Mouse (Mus musculus): ENCODE data around the gene Ier5. TPM values are rescaled to one million over a fixed set of nuclear protein-coding genes. Genes with fewer than 3 reads are reported as not detected.

The Ier5 gene
- total RNA-seq, 2 experiments from 2014 or later = 45.6 to 62.4 TPM

DNA sequence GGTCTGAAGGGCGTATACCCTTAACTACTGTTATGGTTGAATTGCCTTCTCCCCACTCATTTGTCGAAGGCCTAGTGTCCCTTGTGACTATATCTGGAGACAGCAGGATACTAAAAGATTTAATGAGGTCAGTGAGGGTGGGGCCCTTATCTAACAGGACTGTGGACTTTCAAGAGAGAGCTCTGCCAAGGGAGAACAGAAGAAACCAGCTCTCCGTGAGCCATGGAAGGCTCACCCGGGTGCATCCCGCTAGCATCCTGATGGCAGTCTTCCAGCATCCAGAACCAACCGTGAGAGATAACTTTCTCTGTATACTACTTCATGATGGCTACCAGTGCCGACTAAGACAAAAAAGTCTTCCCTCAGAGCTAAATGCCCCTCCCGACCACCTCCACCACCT lies 14.6 kb downstream of the Ier5 start:
- DNase-seq (ENCODE audit: low spot score in 2 of 2) = no peak
- intact Hi-C loops (cut with DNase I) = no loop called here

DNA sequence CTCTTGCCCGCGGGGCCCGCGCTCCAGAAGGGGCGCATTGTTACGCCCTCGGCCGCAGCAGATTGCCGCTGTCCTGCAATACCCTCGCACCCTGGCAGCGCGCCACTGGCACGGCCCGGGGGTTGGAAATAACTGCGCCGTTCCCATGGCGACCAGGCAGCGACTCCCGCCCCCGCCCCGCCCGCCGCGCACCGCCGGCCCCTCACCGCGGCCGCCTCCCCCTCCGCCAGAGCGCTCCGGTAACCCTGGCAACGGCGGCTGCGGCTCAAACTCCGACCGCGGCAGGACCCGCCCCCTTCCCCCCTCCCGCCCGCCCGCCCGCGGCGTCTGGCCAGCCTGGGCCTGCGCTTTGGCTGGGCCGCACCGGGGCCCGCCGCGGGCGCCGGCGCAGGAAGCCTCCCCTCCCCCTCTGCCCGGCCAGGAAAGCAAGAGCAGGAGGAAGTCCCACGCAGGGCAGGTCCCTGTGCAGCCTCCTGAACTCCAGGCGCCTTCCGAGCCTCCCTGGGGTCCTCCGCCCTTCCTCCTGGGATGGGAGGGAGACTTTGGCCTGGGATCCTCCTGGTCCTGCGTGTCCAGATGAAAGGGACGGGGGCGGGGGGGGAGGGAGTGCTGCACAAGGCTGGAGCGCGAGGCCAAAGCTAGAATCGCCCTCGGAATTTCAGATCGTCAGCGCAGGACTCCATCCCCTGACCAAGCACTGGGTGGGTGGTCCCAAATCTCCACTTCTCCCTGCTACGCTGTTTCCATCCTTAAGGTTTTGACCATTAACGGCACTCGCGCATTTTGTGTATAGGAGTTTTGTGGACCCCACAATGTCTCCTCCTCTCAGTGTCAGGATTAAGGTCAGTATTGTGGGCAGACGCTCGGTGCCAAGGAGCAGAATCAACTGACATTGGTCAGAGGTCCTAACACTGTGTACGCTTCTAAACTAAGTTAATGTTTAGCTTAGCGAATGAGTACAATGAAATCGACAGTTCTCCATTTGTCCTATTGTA lies 15.9 kb downstream of the Ier5 start:
- intact Hi-C loops (cut with DNase I) = no loop called here
- DNase-seq (ENCODE audit: low spot score in 2 of 2) = peak; percentile 92 to 95

DNA sequence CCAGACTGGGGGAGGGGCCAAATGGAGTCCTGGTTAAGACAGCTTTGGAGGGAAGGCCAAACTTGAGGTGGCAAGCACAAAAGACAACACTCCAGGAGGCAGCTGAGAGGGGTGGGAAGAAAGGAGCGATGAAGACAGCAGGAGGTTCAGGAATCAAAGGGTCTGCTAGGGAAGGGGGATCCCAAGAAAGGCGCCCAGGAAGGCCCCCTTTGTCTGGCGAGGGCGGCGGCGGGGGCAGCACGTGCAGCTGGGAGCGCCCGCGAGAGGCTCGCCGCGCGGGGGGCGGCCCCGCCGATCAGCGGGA lies 16.5 kb downstream of the Ier5 start:
- no peak for DNase-seq (ENCODE audit: low spot score in 2 of 2)

DNA sequence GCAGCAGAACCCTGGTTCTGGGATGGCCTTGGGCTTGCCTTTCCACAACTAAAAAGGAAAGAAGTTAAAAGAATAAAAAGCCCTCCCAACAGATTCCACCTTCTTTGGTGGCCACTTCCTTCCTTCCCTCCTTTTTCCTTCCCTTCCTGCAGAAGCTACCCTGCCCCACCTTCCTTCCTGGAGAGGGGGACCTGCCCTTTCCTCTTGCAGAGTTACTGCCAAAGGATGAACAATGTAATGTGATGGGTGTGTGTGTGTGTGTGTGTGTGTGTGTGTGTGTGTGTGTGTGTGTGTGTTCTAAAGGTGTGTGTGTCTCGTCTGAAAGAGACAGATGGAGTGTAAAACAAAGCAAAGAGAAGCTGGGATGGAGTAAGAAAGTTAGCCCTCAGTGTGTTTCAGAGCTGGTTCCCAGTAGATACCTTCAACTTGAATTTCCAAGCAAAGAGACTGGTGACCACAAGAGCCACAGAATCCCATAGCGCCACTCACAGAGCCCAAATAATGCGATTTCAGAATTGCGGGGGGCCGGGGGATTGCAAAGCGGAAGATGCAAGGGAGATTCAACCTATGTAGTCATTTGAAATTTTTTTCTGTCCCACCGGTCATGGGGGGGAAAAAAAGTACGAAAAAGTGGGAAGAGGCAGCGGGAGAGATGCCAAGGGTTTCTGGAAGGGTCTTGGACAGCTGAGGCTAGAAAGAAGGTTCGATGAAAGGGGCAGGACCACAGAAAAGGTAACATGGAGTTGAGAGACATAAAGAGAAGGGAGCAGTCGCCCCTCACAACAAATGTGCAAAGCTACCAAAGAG lies 17.1 kb downstream of the Ier5 start:
- DNase-seq (ENCODE audit: low spot score in 2 of 2) = no peak
- intact Hi-C loops (cut with DNase I) = no loop called here

More for the DNA sequence above, 16.5 kb downstream of the Ier5 start:
- intact Hi-C loops (cut with DNase I) = no loop called here

DNA sequence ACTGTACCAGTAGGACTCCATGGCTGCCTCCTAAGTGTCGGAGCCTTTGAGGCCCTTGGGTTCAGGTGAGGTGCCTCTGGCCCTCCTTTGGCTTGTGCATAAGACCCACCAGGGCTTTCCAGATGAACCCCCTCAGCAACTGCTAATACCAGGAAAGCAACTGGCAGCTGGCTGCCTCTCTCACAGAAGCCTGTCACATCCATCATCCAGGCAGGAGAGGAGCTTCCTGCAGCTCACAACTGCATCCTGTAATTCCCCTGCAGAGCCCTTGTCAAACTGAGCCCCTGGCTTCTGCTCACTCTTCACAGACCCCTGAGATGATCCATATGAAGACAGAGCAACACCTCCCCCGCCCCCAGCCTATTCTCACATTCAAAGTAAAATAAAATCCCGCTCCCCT lies 21.8 kb downstream of the Ier5 start:
- intact Hi-C loops (cut with DNase I) = no loop called here
- no peak for DNase-seq (ENCODE audit: low spot score in 2 of 2)

DNA sequence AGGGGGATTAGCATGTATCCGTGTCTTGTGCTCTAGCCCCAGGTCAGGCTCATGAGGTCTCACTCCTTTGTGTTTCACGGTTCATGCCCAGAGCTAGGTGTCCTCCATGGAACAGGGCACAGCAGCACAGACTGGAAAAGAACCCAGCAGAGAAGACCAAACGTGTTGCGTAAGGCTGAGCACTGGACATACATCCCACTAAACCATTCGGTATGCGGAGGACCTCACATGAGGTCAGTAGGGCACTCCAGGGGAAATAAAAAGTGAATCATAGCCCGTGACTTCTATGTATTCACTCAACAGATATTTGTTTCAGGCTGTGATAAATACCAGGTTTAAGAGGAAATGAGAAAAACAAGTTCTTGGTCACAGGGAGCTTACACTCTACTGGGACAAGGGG lies 23.6 kb downstream of the Ier5 start:
- DNase-seq (ENCODE audit: low spot score in 2 of 2) = no peak
- intact Hi-C loops (cut with DNase I) = no loop called here

DNA sequence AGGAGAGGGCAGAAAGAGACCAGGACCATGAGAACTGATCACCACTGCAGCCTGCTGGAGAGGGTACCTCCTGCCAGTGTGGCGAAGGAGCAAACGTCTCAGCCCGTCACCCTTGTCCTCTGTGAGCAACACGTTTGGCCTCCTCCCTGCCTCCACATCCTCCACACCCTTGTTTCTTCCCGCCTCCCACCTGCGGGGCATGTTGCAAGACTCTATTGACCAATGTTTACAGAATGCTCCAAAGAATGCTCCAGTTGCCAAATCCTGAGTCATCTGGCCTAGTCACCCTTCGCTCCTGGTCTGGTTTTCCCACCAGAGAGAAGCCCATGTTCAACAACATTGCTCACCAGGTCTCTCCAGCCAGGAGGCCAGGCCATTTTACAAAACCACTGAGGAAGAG lies 24.6 kb downstream of the Ier5 start:
- DNase-seq (ENCODE audit: low spot score in 2 of 2) = no peak
- intact Hi-C loops (cut with DNase I) = no loop called here

DNA sequence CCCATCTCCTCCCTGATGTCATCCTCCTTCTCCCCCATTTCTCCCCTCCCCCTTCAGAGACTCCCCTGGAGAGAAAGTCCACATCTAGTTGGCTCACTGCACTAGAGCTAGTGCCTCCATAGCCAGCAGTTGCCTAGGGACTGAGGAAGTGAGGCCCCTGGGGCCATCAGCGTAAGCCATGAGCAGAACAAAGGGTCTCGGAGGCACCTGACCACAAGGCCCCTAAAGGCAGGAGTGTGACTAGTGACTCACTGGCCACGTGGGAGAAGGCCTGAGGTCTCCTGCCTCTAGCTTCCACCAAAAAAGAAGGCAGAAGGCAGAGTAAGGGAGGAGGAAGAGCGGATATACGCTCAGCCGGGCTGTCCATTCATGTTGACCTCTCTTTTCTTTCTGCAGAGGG lies 25.5 kb downstream of the Ier5 start:
- DNase-seq (ENCODE audit: low spot score in 2 of 2) = no peak
- intact Hi-C loops (cut with DNase I) = no loop called here

DNA sequence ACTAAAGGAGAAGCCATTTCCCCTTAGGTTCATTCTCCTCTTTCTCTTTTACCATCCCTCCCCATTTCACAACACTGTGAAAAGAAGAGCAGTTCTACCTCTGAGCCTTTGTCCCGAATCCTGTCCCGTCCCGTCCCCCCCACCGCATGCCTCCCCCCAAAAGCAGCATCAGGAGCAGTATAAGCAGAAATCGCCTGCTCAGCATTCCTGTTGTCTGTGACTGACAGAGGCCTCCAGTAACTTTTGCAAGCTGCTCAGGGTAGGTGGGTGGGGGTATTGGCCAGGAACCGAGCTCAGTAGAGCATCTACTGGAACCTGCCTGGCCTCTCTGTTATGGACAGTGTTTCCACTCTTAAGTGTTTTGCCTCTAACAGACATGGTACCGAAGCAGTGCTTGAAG lies 26.3 kb downstream of the Ier5 start:
- DNase-seq (ENCODE audit: low spot score in 2 of 2) = no peak
- intact Hi-C loops (cut with DNase I) = no loop called here

DNA sequence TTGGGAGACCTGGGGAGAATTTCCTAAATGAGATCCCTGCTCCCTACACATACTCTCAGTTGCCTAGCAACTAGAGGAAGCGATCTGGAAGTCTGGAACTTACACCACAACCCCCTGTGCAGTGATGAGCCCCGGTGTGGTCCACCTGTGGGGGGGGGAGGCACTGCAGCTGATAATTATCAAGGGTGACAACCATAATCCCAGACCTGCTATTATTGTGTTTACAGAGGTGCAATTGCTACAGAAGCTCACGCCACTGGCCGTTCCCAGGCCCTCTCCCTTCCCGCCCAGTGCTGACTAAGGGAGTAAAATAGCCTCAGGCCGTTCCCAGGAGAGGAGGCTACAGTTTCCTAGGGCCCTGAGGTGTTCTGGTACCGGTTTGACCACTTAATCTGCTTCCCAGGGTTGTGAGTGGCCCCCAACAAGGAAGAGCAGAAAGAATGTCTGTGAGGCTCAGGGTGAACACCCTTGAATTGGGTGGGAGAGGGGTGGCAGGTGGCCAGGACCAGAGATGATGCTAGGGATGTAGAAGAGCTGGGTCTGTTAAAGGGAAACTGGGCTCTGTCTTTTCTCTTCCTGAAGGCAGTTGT lies 28.1 kb downstream of the Ier5 start:
- DNase-seq (ENCODE audit: low spot score in 2 of 2) = no peak
- intact Hi-C loops (cut with DNase I) = no loop called here

DNA sequence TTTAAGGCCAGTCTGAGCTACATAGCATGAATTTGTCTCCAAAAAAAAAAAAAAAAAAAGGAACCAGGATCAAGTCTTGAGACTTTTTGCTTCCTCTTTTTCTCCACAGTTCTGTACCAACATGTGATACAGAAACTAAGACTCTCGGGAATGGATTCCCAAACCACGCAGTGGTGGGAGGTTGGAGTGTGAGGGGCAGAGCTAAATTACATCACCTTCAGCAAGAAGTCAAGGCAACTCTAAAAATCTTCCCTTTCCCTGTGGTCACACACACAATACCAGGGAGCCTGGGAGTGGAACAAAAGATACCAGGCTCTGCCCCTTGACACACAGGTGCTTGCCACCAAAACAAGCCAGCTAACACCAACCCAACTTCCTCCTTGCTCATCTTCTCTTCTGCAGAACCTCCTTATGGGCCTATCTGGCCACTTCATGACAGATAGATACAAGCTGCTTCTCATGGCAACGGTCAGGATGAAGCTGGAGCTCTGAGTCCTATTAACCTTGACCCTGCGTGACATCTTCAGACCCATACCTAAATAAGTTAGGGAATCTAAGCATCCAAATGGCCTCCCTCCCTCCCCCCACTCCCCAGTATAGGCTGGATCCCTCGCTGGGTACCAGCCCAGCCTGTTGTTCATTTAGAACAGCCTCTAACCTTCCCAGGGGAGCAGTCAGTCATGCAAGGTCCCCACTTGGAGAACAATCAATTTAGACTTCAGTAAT lies 28.7 kb downstream of the Ier5 start:
- intact Hi-C loops (cut with DNase I) = no loop called here
- DNase-seq (ENCODE audit: low spot score in 2 of 2) = no peak

DNA sequence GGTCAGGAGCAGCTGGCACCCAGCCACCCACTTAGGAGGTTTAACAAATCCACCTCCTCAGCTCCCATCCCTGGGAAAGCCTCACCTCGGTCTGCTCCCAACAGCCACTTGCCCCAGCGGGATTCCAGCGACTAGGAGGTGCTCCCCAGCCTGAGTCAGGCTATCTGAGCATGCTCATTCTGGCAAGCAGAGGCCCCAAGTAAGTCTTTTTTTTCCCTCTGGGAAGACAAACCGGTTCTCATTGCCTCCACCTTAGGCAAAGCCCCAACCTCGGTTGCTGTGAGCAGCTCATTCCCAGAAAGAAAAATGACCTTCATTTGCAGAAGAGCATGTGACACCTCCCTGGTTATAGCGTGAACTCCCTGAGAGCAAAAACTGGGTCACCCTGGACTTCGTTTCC lies 29.7 kb downstream of the Ier5 start:
- DNase-seq (ENCODE audit: low spot score in 2 of 2) = no peak
- intact Hi-C loops (cut with DNase I) = no loop called here

DNA sequence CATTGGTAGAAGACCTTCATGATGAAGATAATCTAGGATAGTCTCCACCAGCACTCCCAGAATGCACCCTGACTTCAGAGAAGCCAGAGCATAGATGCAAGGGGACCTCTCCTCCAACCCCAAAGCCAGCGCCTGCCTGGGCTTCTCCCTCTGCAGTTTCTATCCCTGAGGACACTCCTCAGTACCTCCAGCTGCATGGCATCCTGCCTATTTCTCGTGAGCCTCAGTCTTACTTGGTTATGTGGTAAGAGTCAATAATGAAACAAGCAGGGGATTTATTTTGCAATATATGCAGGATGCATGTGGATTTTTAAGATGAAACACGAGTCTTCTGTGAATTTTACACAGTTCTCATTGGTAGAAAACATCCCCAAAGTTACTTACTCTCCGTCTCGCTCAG lies 33.2 kb downstream of the Ier5 start:
- DNase-seq (ENCODE audit: low spot score in 2 of 2) = no peak
- intact Hi-C loops (cut with DNase I) = no loop called here

DNA sequence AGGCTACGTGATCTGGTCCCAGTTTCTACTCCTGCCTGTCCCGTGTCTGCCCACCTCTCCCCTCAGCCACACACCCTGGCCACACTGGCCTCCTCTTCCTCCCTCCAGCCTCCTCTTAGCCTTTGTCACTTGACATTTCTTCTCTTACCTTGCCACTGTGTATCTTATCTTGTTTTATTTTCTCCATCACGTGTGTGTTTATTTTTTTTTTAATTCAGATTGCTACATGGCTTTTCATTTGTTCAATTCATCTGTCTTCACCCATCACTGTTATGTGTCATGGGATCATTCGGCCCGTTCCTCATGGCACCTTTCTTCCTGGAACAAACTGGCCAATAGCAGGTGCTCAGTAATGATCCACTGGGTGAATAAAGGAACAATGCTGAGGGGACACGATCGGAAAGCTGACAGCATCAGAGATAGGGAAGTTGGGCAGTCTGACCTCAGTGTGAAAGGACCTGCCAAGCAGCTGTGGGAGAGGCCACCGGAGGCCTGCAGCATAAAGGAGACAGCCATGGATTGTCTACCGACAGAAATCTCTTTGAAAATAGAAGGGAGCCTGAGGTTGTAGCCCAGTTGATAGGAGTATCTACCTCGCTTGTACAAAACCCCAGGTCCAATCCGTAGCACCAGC lies 34.3 kb downstream of the Ier5 start:
- no peak for DNase-seq (ENCODE audit: low spot score in 2 of 2)
- intact Hi-C loops (cut with DNase I) = no loop called here

DNA sequence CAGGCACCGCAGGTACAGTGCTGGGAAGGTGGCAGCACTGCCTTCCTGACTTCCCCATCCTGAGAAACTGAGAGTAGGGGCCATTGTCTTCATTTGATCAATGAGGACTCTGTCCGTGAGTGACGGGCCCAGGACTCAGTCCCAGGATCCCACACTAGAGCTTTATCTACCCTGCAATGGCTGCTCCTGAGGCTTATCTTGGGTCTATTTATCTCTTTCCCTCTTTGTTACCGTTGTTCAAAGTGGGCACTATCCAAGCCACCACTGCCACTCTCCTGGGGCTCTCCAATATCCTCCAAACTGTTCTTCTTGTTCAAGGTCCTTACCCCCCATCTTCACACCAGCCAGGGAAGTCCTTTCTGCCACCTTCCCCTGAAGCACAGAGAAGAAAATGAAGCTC lies 34.8 kb downstream of the Ier5 start:
- intact Hi-C loops (cut with DNase I) = no loop called here
- no peak for DNase-seq (ENCODE audit: low spot score in 2 of 2)

DNA sequence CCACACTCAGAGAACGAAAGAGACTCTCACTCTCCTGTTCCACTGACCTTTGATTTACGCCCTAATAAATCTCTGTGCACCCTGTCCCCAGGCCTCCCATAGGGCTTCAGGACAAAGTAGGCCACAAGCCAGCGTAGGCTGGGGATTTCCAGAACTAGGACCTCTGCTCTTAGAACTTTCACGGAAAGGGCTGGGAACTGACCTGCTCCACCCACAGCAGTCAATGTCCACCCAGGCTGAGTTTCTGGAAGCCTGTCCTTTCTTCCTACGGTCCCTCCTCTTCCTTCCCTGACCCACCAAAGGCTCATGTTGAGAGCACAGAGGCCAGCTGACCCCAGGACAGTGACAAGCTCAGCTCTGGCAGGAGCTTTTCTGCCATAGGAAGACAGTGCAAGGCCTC lies 35.3 kb downstream of the Ier5 start:
- intact Hi-C loops (cut with DNase I) = no loop called here
- DNase-seq (ENCODE audit: low spot score in 2 of 2) = no peak

DNA sequence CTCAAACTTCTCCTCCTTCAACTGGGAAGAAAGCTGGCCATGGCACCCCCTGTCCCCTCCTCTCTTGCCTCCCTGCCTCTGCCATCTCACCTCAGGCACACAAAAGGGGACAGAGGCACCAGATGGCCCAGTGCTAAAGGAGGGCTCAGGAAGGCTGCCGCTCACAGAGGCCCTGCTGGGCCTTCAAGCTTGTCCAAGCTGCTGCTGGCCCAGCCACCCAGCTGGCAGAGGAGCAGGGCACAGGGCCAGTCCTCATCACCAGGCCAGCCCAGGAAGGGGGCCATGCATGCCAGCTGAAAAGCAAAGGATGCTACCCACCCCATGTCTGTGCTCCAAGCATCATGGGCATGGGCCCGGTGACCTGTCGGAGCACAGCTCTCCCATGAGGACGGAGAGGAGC lies 36.5 kb downstream of the Ier5 start:
- DNase-seq (ENCODE audit: low spot score in 2 of 2) = no peak
- intact Hi-C loops (cut with DNase I) = no loop called here

DNA sequence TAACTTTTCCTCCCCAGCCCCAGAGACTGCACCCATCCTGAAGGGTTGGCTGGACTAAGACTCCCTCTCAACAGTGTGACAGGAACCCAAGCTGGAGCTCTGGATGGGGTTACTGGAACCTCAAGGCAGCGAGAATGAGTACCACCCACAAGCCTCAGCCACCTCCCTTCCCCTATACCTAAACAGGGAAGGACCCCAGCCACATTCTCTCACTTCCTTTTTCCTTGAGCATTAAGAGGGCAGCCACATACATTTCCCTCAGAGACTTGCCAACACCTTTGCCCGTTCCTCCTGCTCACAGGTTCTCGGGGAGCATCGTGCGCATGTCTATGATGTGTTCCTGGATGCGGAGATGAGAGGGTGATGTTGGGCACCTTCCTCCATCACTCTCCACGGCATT lies 37.4 kb downstream of the Ier5 start:
- intact Hi-C loops (cut with DNase I) = no loop called here
- no peak for DNase-seq (ENCODE audit: low spot score in 2 of 2)
